Mouse (Mus musculus) lung, adult 10 weeks (tissue): ENCODE data around the gene Mylk2. TPM values are rescaled to one million over a fixed set of nuclear protein-coding genes. Genes with fewer than 3 reads are reported as not detected.

ENCODE experiments used
- polyA plus RNA-seq: library from polyadenylated mRNA; stranded (reverse); fragments of 350-450 nt; fragmentation: Illumina TruSeq; extraction: RNeasy Lipid Tissue Mini Kit (QIAGEN cat#74804); gene quantifications from one replicate; pipeline ENCODE4 v1.2.3, GENCODE M21; 2014; ENCODE audit warnings: low read depth, low replicate concordance; ENCODE audit not compliant: insufficient read depth

The Mylk2 gene
- 0.24 TPM for polyA plus RNA-seq

DNA sequence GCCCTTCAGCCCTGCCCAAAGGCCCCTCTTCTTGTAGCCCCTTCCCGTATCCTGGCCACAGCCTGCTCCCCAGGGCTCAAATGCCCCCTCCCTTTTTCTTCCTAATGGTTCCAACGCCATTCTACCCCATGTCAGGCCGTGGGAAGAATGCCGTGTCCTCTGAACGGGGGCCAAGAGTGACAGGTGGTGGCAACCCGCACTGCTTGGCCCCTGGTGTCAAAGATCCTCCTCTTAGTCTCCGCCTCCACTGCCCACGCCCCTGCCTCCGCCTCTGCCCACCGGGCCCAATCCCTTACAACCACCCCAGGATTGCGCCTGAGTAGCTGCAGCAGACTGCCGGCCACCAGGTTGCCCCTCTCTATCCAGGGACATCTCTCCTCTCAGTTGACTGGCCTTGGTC lies at the start of gene Mylk2:
Gene Mylk2 (plus strand): TSS at position 322 of the 400 bp plus-strand sequence.

DNA sequence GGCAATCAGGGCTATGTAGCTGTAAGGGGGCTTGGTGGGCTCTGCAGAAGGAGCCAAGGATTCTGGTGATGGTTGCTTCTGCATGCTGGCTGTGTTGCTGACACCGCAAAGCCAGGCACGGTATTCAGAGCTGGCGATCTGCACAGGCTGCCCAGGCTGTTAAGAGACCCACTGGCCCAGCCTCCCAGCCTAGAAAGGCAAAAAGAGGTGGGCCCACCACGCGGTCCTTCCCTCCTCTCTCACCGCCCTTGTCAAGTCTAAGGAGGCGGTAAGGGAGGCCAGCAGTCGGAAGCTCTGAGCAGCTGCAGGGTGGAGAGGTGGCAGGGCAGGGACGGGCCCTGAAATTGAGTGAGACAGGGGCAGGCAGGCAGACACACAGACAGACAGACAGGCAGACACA lies 21.9 kb downstream of the Mylk2 start, which contains the start of gene Foxs1:
Gene Foxs1 (minus strand): TSS at position 161 of the 400 bp plus-strand sequence.

GRCm38 (mm10) chr2:152951065-152951849 lies 40.1 kb downstream of the Mylk2 start, which contains the start of gene Dusp15:
TSS of gene Dusp15 (minus strand) at chr2:152951698.

DNA sequence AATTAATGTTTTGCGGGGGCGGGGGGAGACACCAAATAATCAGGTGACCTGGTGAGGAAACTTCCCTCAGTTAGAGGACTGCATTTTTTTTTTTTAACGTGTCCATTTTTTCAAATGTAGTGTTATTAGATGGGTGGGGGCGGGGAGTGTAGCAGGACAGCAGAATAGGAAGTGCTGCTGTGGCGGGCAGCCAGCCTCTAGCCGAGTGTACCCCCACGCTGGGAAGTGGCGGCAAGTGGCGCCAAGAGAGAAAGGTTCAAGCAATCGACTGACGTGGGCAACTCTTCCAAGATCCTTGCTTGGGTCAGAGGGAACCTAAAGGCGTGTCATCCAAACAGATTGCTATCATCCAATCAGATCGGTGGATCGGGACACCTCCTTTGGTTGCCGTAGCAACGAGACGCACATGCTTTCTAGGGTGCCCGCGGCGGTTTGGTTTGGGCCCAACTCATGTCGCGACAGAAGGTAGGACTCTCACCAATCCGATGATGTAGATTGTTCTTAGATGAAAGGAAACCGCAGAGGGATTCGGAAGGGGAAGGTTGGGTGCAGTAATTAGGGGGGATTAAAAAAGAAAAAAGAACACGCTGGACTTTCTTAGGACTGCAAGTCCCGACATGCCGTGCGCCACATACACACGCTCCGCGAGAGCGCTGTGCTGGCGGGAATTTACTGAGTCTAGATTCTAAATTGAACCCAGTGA lies 51.1 kb downstream of the Mylk2 start, which contains the start of gene Ttll9:
Gene Ttll9 (plus strand): TSS at position 395 of the 703 bp plus-strand sequence.

Other genes with a start within 250 kb of the Mylk2 start
- 64.5 TPM for gene H13, start 241.9 kb upstream of the Mylk2 start, polyA plus RNA-seq
- 6.4 TPM for gene Mcts2, start 224.3 kb upstream of the Mylk2 start, polyA plus RNA-seq
- 241 TPM for gene Id1, start 175.1 kb upstream of the Mylk2 start, polyA plus RNA-seq
- 150 TPM for gene Cox4i2, start 157.2 kb upstream of the Mylk2 start, polyA plus RNA-seq
- 66.6 TPM for gene Bcl2l1, start 79.6 kb upstream of the Mylk2 start, polyA plus RNA-seq
- 1.0 TPM for gene Tpx2, start 63.4 kb upstream of the Mylk2 start, polyA plus RNA-seq
- 5.9 TPM for gene Foxs1, start 21.9 kb downstream of the Mylk2 start, polyA plus RNA-seq
- not detected for gene Dusp15, start 40.3 kb downstream of the Mylk2 start, polyA plus RNA-seq
- gene Ttll9, start 51.1 kb downstream of the Mylk2 start, polyA plus RNA-seq = 2.7 TPM
- gene Pdrg1, start 104.1 kb downstream of the Mylk2 start, polyA plus RNA-seq = 90.4 TPM
- not detected for gene Xkr7, start 120.5 kb downstream of the Mylk2 start, polyA plus RNA-seq
- 20.7 TPM for gene Ccm2l, start 154.6 kb downstream of the Mylk2 start, polyA plus RNA-seq
- 34.3 TPM for gene Hck, start 197.1 kb downstream of the Mylk2 start, polyA plus RNA-seq
- gene Tm9sf4, start 250.0 kb downstream of the Mylk2 start, polyA plus RNA-seq = 20.0 TPM